Mouse (Mus musculus) right cerebral cortex, postnatal 25 days (tissue): ENCODE results near the gene Gpr85.
"Not testable (repeated sequence)": the region's sequence is repeated elsewhere in the genome, so short reads cannot be mapped to it uniquely, and the experiment has no call there.

Experiments
- DNase-seq: peaks from one replicate; pipeline ENCODE4 v3.0.0; 2022

Gene Gpr85

DNA sequence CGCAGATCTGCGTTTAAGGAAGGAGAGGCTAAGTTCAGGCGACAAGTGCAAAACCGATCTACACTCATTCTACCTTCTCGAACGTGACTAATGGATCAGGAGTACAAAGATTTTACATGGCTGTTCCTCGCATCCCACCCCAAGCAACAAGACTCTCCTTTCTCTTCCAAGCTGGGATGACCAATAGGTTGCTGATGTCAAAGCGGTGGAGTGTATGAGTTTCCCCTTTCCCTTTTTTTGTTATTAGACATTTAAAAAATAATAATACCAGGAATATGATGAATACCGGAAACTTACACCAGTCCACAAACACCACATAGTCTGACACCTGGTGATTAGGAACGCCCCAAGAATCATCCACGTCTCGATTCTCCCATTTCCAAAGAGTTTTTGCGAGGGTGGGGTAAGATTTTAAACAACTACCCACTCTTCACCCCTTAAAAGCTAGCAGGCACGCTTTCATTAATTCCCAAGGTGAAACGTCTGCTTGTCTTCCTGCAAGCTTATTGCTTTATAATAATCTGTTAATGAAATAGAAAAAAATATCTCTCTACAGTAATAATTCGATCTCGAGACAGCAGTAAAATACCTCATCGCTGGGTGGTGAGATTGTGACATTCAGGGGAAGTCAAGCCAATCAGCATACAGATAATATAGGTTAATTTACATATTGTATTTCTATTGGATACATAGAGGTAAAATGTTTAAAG is at the start of gene Gpr85:
Gpr85 (minus strand) TSS at position 598 of the 710 bp plus-strand sequence.
- peak; percentile 24 for DNase-seq

DNA sequence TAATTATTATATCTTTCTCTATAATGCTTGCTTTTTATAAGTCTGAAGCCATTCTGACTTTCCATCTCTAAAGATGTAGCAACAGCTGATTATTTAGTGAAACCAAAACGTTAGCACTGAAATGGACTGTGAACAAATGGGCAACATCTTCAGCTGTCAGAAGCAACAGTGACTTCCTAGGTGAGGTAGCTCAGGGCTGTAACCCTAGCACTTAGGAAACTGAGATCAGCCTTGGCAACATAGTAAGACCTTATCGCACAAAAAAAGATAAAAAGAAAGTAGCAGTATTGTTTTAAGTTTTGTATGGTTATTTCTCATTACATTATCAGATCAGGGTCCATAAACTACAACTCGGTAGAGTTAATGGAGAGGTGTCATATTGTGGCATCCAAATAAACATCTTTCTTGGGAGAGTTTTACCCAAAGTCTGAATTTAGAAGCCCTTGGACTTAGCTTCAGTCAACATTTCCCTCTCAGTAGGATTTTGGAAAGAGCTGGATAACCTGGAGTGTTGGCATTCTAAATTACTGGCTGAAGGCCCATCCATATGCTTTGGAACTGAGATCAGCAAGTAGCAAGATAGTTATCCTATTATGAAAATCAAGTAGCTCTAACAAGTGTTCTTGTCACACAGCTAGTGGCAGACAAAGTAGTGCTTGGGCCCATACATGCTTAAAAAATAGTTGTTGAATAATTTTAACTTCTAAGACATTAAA is 45.3 kb upstream of the Gpr85 start:
- no peak for DNase-seq

- no peak for DNase-seq
Observed at GRCm38 (mm10) chr6:13882919-13883318, 43.2 kb upstream of the Gpr85 start.

DNA sequence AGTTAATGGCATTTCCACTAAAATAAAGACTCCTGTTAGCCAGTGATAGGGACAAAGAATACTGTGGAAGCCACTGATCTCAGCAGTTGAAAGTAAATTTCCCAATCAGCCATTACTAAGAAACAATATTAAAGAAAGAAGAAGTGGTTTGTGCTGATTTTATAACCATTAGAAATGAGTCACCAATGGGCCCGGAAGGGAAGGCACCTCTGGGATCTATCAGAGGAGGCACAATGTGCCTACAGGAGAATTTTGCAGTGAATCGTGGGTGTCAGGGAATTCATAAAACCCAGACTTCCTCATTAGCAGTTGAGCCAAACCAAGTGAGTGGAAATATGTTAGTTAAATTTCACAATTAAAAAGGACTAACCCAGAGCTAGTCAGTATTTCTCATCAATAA is 34.2 kb upstream of the Gpr85 start:
- DNase-seq: no peak

DNA sequence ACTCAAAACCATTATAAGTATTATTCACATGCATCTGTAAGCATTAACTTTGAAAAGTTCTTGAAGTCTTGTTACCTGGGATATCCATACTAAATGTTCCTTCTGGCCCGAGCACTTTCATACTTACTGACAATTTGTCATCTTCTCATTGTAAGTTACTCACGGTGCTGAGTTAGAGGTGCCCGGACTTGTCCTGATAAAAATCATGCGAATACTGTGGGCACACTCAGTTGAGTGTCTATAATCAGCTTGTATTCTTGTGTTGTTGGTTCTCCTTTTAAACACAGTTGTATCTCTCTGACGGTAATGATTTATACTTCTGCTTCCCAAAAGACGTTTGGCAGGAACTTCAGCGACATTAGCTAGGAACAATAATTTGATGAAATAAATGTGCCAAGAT is 32.3 kb upstream of the Gpr85 start:
- no peak for DNase-seq

GRCm38 (mm10) chr6:13871625-13871958 is 31.9 kb upstream of the Gpr85 start:
- DNase-seq: no peak

- peak; percentile 89 for DNase-seq
Observed at GRCm38 (mm10) chr6:13870919-13871624, 31.3 kb upstream of the Gpr85 start, which contains the start of gene 2610001J05Rik. Gene 2610001J05Rik, minus strand, starts transcription at chr6:13871518.

DNA sequence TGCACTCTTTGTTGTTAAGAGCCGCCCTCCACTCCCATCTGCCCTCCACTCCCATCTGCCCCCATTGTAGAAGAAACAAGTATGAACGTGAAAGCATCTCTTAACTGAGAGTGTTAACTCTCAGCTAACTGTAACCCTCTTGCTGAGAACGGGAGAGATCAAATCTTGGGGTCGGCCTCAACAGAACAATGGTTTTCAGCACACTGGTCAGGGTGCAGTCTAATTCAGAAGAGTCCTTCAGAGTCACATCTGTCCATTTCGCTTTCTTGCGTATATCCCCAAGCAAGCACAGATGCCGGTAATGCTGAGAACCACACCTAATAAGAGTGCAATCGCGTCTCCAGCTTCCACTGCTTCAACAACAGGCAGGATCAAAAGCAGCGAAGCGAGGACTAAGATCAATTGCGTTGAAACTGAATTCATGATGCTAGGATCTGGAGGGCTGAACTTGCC is 30.6 kb upstream of the Gpr85 start:
- DNase-seq: no peak

DNA sequence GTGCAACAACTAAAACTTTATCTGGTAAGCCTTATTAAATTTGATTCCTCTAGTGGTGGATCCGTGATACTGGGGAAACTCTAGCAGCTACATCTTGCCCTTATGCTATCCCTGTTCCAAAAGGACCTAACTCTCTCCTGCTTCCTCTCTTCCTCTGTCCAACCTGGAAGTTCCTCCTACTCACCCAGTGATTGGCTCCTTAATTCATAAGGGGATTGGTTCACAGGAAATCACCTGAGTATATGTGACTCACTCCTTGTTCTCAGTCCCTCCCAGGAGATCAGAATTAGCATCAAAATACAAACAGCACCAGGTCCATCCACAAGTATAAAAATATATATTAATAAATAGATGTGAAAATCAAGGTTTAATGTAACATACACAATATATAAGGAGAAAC is 20.9 kb upstream of the Gpr85 start:
- no peak for DNase-seq

- no peak for DNase-seq
Observed at GRCm38 (mm10) chr6:13859877-13860585, 20.3 kb upstream of the Gpr85 start.

GRCm38 (mm10) chr6:13854230-13854629 is 14.5 kb upstream of the Gpr85 start:
- no peak for DNase-seq

DNA sequence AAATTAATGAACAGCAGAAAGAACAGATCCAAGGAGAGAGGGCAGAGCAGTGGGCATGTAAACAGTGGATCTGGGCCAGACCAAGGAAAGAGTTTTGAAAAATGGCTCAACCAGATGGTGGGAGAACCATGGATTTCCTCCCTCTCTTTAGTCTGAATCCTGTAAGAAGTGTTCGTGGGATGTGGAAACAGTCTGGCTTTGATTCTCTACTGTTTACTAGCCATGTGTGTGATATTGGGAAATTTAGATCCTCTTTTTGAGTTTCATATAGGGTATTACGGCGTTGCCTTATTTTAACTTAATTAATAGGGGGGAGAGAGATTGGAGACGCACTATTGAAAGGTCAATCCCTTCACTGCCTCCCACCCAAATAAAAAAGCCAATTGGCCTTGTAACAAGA is 13.5 kb upstream of the Gpr85 start:
- no peak for DNase-seq

GRCm38 (mm10) chr6:13846031-13846430 is 6.3 kb upstream of the Gpr85 start:
- DNase-seq: not testable (repeated sequence)

DNA sequence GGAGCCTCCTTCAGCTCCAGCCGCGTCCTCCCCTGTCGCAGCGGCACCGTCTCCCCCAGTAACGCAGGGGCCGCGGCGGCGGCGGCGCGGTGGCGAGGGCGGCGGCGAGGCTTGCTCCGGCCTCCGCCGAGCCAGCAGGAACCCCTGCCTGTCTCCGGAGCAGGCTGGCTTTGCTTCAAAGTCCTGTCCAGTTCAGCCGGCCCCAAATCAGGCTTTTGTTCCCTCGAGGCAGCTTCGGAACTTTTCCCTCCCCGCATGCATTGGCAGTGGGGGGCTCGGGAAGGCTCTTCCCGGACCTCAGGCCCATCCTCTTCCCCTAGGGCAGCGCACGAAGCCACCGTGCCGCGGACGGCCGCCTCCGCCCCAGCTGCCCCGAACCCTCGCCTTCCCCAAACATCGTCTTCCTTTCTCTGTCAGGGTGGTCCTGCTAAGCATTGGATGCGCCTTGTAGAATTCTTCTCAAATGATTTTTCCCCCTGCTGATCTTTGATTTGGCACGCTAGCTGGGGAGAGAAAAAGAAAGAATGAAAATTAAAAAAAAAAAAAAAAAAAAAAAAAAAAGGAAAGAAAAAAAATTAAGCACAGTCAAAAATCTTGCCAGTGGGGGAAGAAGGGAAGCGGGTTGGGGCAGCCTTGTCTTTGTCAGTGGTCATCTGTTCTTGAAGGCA is 931 bp downstream of the Gpr85 start:
- DNase-seq: peak; percentile 86

DNA sequence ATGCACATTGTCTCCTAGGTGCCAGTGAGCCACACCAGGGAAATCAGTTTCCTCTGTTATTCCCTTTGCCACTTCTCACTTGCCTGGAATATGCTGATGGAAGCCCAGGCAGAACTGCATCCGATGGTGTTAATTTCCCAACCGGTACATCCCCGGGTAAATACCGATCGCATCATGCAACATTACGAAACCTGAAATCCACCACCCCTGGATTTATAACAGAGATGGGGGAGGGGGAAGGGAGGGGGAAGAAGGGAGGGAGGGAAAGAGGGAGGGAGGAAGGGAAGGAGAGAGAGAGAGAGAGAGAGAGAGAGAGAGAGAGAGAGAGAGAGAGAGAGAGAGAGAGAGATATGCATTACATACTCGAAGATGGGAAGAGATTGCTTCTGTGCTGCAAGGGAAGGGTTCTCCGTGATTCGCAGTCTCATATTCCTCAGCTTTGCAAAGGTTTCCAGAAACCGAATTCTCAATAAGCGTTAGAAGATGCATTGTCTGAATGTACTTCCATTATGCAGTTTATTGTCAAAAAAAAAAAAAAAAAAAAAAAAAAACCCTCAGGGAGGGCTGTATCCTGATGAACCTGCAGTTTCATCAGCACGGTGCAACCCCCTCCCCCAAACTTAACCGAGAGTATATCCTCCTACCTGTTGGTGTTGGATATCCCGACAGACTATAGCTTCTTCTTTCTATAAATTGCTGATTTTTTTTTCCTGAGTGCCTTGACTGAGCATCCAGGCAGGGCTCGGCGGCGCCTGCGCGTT is 1.6 kb downstream of the Gpr85 start:
- peak; percentile 33 for DNase-seq

DNA sequence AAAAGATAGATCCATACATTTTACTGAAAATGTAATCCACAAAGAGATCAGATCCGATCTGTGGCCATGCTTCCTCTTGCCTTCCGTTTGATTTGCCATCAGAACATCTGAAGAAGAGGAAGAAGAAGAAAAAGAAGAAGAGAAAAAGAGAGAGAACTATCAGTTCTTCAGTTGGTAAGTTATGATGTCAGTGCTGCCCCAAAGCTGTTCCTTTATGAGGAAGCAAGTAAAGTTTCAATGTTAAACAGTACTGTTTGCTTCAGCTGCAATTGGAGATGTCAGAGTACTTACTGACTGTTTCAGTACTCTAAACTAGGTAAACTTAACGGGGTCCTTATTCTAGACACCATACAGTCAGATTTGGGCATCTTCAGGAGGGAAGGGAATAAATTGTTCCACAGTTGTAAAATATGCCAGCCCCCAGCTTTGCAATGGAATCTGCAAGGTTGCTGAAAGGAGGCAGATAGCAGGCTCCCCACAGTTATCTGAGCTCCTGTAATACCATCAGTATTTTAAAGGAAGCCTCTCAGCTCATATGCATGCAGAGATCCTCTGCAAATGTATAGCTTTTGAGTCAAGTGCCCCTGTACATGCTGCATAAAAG is 2.7 kb downstream of the Gpr85 start:
- DNase-seq: peak; percentile 9

- DNase-seq: peak; percentile 54
Observed at GRCm38 (mm10) chr6:13835720-13836665, 3.7 kb downstream of the Gpr85 start.

DNA sequence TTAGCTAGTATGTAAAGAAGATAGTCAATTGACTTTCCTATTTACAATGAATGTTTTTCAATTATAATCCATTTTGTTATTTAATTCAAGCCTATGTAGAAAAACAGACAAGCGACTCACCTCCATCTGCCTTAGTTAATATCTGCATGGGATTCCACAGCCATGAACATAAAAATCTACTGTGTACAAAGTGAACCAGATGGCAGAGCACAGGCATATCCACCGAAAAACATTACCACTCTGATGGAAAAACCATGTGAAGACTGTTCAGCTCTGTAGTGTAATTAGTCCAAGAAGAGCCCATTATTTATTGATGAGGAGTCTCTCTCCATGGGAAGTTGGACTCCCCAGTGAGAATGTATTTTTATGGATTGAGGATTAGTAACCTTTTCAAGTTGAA is 7.0 kb downstream of the Gpr85 start:
- DNase-seq: no peak

DNA sequence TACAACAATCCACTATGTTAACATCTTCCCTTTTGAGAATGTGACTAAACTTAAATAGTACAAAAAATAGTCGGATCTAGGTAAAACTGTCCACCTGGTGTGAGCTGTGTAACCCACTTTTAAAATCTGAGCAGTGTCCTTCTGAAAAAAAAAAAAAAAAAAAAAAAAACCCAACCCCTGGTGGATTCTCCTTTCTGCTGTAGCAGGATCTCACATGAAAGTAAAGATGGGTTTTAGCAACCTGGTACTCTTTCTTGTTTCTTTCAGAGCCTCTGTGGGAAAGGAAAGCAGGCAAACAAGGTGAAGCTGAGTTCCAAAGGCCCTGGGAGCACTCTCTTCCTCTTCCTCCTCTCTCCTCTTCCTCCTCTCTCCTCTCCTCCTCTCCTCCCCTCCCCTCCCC is 10.9 kb downstream of the Gpr85 start:
- DNase-seq: no peak

DNA sequence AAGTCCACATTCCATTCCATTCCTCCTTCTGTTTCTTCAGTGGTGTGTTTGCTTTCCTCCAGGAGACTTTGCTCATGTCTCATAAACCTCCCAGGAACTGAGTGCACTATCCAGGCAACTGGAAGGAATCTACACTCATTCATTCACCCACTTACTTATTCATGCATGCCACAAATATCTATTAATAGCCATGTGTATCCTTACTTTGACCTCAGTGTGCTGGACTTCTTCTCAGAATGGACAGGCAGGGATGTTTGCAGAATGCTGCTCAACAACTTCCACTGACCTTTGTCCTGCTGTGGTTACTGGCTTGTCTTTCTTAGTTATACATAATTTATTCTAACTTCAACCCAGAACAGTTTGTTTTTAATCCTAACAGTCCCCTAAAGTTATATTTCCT is 23.1 kb downstream of the Gpr85 start:
- DNase-seq: no peak
